Mouse (Mus musculus) hindlimb bud, embryonic 11.5 days (tissue): ENCODE results near the gene Cdh6.

Experiments used
- DNase-seq: peaks from one replicate; pipeline ENCODE4 v3.0.0-alpha.2; 2012; ENCODE audit warnings: low read depth, low spot score; ENCODE audit errors: extremely low spot score

Gene Cdh6

GRCm38 (mm10) chr15:13165094-13165885 lies 8.2 kb downstream of the Cdh6 start:
- no peak for DNase-seq

GRCm38 (mm10) chr15:13155820-13156219 lies 17.7 kb downstream of the Cdh6 start:
- no peak for DNase-seq

DNA sequence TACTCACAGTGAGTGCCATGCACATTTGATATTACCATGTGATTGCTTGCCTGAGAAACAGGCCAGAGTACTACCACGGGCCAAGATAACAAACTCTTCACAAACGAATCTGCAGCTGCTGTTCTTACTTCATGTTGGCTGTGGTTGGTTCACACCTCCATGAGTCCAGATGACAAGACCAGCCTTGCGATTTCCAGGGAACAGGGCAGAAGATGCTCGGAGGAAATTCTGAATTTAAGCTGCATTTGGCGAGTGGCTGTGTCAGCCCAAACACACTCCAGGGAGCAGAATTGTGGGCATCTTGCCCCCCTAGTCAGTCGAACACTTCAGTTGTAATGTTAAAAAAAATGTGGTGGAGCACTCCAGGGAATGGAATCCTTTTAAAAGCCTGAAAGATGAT lies 18.1 kb downstream of the Cdh6 start:
- DNase-seq, result no peak

DNA sequence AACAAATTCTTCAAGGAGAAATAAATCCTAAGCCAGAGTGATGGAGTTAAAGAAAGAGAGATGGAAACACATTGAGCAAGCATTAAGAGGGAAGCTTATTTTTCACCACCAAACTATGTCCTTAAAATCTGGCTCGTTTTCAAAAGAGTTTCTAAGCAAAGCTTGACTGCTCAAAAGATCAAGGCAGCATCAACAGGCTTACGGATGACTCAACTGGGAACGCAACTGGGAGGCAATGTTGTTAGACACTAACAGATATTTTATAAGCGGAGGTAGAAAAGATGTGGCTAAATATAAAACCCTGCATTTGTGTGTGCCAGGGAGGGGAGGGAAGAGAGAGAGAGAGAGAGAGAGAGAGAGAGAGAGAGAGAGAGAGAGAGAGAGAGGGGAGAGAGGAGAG lies 31.5 kb downstream of the Cdh6 start:
- no peak for DNase-seq

DNA sequence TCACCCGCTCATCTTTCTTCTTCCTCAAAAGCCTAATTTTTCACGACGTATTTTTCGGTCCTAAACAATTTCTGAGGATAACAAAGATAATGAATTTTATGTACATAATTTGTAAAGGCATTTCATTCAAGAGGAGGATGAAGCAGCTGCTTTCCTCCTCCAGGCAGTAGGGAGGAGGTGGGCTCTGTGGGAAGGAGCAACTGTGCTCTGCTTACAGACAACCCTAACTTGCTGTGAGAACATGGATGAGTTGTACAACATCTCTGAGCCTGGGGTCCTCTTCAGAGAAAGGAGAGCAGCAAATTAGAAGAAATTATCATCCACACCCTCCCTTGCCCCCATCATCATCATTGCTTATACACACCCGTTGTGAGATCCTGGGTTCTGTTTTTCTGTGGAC lies 33.8 kb downstream of the Cdh6 start:
- no peak for DNase-seq

DNA sequence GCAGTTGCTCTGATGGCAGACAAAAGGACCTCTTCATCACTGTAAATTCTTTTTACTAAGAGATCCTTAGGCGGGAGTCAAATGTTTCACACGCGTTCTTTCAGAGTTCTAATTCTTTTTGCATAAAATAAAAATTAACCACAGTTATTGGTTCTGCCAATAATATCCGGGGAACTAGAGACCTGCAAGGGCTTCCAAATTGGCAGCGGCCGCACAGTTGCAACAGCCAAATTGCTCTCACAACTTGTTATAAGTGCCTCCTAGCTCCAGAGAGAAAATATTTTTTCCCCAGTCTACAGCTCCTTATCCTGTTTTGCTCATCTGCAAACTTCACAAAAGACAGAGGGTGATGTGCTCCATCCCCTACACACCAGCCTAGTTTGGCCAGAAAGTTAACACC lies 36.3 kb downstream of the Cdh6 start:
- DNase-seq, result no peak

GRCm38 (mm10) chr15:13134086-13134485 lies 39.4 kb downstream of the Cdh6 start:
- DNase-seq, result peak; percentile 3

DNA sequence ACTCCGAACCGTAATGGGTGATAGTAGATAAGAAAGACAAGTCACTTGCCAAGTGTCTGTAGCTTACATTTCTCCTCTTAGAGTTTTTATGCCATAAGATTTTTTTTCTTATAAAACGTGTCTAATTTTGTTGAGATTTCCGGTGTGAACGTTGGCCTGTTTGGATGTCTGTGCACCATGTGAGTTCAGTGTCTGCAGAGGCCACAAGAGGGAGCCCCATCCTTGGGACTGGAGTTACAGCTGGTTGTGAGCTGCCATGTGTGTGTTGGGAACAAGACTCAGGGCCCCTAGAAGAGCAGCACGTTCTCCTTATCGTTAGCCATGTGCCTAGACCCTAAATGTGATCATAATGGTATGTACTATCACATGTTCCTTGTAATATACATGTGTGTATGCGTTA lies 40.1 kb downstream of the Cdh6 start:
- DNase-seq, result no peak

GRCm38 (mm10) chr15:13132493-13132892 lies 41.0 kb downstream of the Cdh6 start:
- DNase-seq, result no peak

GRCm38 (mm10) chr15:13130246-13130645 lies 43.2 kb downstream of the Cdh6 start:
- DNase-seq, result no peak

- no peak for DNase-seq
Measured at GRCm38 (mm10) chr15:13100341-13100740, 73.1 kb downstream of the Cdh6 start.

DNA sequence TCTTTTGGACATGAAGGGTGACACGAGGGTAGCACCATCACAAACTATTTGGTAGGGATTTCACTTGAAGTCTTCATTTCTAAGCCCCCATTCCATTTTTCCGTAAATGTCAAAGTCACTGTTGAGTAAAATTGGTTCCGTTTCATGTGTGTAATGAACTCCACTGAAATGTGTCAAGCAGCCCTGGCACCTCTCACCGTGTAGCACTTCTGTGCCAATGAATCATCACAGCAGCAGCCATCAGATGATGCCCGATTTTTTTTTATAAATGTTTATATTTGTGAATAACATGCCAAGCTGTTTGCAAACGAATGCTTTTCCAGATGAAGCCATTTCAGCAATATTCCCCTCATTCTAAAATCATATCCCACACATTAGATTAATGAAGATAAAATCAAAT lies 75.6 kb downstream of the Cdh6 start:
- DNase-seq, result no peak

GRCm38 (mm10) chr15:13095406-13095805 lies 78.1 kb downstream of the Cdh6 start:
- DNase-seq, result no peak

GRCm38 (mm10) chr15:13094881-13095256 lies 78.6 kb downstream of the Cdh6 start:
- DNase-seq, result no peak

DNA sequence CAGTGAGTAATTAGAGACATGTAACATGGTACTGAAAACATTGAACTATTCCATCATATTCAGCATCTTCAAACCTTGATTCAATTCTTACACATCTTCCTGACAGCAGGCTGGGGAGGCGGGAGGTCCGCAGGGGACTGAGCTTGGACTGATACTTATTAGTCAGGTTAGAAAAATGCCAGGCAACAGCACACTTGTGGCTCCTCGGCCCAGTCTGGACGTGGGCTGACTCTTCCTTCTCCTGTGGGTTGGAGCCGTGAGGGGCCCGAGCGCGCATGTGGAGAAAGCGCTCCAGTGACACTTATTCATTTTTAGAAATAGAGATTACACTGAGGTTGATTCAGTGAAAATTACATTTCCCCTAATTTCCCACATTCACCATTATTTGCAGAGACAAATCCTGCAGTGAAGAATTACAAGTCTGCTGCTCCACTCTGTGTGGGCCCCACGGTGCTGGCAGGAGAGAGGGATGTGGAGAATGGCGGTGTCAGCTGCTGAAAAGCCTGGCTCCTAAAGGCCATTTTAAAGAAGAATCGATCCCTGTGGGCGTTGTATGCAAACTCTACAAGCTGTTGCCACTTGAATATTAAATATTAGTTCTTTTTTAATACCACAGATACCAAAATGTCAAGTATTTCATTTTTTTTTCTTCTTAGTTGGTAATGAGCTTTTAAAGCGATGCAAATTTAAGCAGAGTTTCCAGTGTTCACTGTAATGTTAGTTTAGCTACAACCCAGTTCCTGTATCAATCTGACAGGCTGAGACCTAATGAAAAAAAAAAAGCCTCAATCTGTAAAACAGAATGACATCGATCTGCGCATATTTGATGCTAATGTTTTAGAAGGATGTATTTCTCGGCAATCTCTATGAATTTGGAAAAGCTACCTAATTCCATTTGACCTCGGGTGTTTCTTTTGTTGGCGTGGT lies 79.3 kb downstream of the Cdh6 start:
- no peak for DNase-seq

DNA sequence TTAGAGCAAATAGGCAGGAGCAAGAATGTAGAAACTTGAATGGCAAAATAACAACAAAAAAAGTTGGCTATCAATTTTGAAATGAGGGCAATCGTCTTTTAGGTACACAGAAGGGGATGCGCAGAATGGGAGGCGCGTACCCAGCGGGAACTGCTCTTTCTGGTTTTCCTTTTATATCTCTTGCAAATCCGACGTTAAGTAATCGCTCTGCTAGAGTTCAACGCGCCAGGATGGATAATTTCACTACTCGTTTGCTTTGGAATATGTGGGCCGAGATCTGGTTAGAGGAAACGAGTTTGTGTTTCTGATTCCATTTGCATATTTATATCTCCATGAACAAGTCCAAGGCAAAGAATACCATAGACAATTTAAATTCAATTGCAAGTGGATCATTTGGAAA lies 81.4 kb downstream of the Cdh6 start:
- no peak for DNase-seq

DNA sequence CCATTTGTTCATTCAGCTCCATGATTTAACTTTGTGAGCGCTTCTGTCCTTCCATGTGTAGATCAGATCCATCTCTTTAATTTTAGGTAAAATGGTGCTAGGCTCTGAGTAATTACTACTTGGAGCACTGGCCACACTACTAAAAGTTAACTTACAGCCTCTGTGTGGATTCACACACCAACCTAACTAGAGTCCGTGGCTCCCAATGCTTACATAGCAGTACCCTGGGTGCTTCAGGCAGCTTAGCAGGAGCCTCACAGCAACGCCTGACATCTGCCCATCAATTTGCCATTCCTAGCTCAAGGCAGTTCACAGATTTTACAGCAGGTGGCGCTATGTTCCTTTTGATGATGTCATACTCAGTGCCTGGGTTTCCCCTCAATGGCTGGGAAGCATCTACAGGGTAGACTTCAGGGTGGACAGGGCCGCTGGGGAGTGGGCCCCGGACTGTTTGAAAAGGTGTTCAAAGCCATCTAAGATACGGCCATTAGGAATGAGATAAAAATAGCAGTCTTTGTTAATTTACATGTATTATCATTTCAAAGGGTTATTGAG lies 84.9 kb downstream of the Cdh6 start:
- peak; percentile 41 for DNase-seq

DNA sequence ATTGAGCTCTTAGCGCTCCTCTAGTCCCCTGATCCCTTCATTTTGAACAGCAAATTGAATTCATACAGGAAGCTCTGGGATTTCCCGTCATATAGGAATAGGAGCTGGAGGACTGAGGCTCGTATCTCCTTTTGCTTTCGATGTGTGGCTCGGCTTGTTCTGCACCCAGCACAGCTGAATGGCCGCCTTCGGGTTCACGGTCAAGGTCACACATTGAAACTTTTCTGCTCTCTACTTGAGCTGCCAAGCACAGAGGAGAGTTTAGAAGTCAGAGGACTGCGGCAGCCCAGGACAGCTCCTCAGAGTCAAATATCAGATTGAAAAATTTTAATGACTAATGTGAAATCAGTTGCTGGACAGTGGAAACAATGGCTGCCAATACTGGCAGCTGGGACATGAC lies 88.7 kb downstream of the Cdh6 start:
- no peak for DNase-seq

DNA sequence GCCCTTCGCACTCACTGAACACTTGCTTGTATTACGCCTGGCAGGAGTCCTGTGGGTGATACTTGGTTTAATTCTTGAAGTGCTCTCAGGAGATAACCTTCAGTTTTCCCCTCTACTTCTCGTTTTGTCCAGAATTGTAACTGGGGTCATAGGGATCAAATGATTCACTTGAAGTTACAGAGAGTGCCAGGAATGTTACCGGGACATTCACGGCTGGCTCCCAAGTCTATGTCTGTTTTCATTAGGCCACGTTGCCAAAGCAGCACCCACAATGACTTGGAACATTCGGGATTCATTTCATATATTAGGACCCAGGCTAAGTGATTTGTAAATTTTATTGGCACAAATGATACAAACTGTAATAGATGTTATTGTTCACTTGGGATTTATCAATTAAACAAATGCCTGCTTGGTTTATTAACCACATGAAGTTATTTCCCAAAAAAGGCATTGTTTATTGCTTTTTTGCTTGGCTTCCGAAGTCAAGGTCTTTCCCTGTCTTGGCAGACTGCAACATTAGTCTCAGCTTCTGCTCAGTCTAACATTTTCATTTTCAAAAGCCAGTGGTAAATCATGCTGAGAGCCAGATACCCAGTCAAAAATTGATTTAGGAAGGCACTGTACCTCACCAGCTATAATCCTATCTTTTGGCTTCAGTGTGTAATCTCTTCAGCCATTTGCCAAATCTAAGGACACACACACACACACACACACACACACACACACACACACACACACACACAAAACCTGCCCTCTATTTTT lies 96.4 kb downstream of the Cdh6 start:
- no peak for DNase-seq

GRCm38 (mm10) chr15:13074047-13074446 lies 99.4 kb downstream of the Cdh6 start:
- no peak for DNase-seq

DNA sequence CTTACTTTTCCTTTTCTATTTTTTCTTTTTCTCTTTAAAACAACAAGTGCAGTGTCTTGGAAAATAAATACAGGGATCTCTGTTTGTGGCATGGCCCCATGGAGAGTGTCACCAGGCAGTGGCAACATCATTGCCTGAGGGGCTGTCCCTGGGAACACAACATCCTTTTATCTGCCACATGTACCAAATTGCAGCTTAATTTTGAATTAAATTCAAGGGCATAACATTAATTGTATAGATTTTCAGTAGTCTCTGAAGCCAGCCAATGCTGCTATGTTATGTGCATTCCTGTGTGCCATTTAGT lies 105.3 kb downstream of the Cdh6 start:
- peak; percentile 14 for DNase-seq
